Mouse (Mus musculus) heart, adult 2 months (tissue): ENCODE data around the gene Immp1l. TPM values are rescaled to one million over a fixed set of nuclear protein-coding genes. Genes with fewer than 3 reads are reported as not detected.

Source experiments
- DNase-seq, 2 experiments: peaks; one replicate each; pipeline ENCODE4 v3.0.0; 2021
- H3K27ac ChIP-seq: fragments of 200-600 bp; 2 replicates; pipeline ENCODE4 v1.8.1; 2022
- H3K27me3 ChIP-seq: fragments of 200-500 bp; 2 replicates; pipeline ENCODE4 v1.6.1; 2012; ENCODE audit warnings: mild to moderate bottlenecking, low read length, inconsistent platforms, mixed read lengths; ENCODE audit not compliant: control insufficient read depth, insufficient read depth
- H3K36me3 ChIP-seq: fragments of 200-500 bp; 2 replicates; pipeline ENCODE4 v1.6.1; 2012; ENCODE audit warnings: low read length, inconsistent platforms; ENCODE audit not compliant: control insufficient read depth, insufficient read depth
- H3K4me1 ChIP-seq: fragments of 200-500 bp; 2 replicates; pipeline ENCODE4 v1.6.1; 2011; ENCODE audit warnings: low read length; ENCODE audit not compliant: control insufficient read depth, insufficient read depth
- H3K4me3 ChIP-seq: fragments of 200-600 bp; 2 replicates; pipeline ENCODE4 v1.8.1; 2022
- H3K79me2 ChIP-seq: fragments of 200-500 bp; replicated peaks from 2 replicates; pipeline ENCODE4 v1.6.1; 2012; ENCODE audit warnings: mild to moderate bottlenecking, inconsistent platforms, low read length, moderate library complexity, mixed read lengths; ENCODE audit not compliant: control insufficient read depth, insufficient read depth
- H3K9ac ChIP-seq: fragments of 200-500 bp; 2 replicates; pipeline ENCODE4 v1.6.1; 2012; ENCODE audit warnings: low read depth, mild to moderate bottlenecking, control low read depth, inconsistent platforms, low read length, mixed read lengths
- CTCF ChIP-seq: fragments of 200-600 bp; IDR thresholded peaks from 2 replicates; pipeline ENCODE4 v1.8.1; 2022; ENCODE audit warnings: antibody characterized with exemption, mild to moderate bottlenecking, moderate library complexity
- EP300 ChIP-seq: fragments of 200-500 bp; IDR thresholded peaks from 2 replicates; pipeline ENCODE4 v1.6.1; 2011; ENCODE audit warnings: low read depth, low read length, control low read depth; ENCODE audit not compliant: insufficient read depth
- POLR2A ChIP-seq: fragments of 200-500 bp; IDR thresholded peaks from 2 replicates; pipeline ENCODE4 v1.6.1; 2011; ENCODE audit warnings: mild to moderate bottlenecking, low read depth, low read length, control low read depth; ENCODE audit not compliant: insufficient read depth
- WGBS: fragments of 180-500 bp; shearing (Covaris S2); methylation state at CpG from one replicate; pipeline ENCODE4 v1.1.7; 2018; 5-methylcytosine and 5-hydroxymethylcytosine counted together
- intact Hi-C: fragments of 180-260 bp; cut with DNase I; formaldehyde crosslinking; loops from one replicate; pipeline ENCODE4 v1.15.1; 2025
- long read RNA-seq: library from polyadenylated mRNA; stranded (forward); transcript quantifications from one replicate; pipeline ENCODE4 v2.0.0, GENCODE M21; 2021
- polyA plus RNA-seq: library from polyadenylated mRNA; depleted of rRNA; stranded (reverse); fragments of >200 nt; gene quantifications from 2 replicates; pipeline ENCODE4 v1.2.3, GENCODE M21; 2012; rRNA removed
- total RNA-seq, 2 experiments: library from RNA; stranded (reverse); gene quantifications; 2 replicates each; pipeline ENCODE4 v1.2.3; 2021

Immp1l gene
- total RNA-seq (100 to 1,000 TPM in 1 of 2 experiments, 10 to 100 TPM in 1; 91.6 to 103 TPM), polyA plus RNA-seq (37.7 and 80.5 TPM in 2 replicates)
- long read RNA-seq, transcript Immp1l-201 (7 exons, 955 nt) = major isoform, 88 of 95 reads
- long read RNA-seq, partial matches to known transcripts = 1 of 95 reads
- long read RNA-seq, other reads (novel, unspliced or antisense) = 6 of 95 reads

- DNase-seq = peak; percentile 97 to 98
- Histone ChIP-seq H3K79me2 (peaks cover 1% of the 10 kb centered on the region), H3K4me3 (peak within 1 kb of the TSS; percentile 73), H3K9ac (peak within 1 kb of the TSS; percentile 92), H3K4me1 (no peaks in the 10 kb centered on the region; the same call in 1 of the 2 replicates), H3K36me3 (no peaks in the 10 kb centered on the region; the same call in 1 of the 2 replicates), H3K27me3 (no peaks in the 10 kb centered on the region), H3K27ac (peak within 1 kb of the TSS; percentile 90)
- intact Hi-C loops = loop anchor here (5.0 to 10.0 kb wide), 3 partner anchors 98 to 289 kb away; partner anchors contain the start of gene Dnajc24
- no peak for TF ChIP-seq CTCF
- TF ChIP-seq POLR2A = peak; percentile 94
- no peak for TF ChIP-seq EP300
- under 1% methylated on average over 39 of the region's 39 CpGs for WGBS
Measured at GRCm38 (mm10) chr2:105903896-105904756, at the start of gene Immp1l, which contains the start of gene Elp4. Immp1l (plus strand) TSS chr2:105904638. Elp4 (minus strand) TSS chr2:105904564.

- H3K9ac ChIP-seq = no peak overlapping the region
- H3K36me3 ChIP-seq = no peaks in the 10 kb centered on the region; the same call in 1 of the 2 replicates
- H3K4me3 ChIP-seq = no peak overlapping the region
- peak overlapping the region; percentile 30 for H3K27ac ChIP-seq
- peaks cover 2% of the 10 kb centered on the region for H3K4me1 ChIP-seq
- intact Hi-C loops = no loop called here
- WGBS = 10% methylated on average over 2 of the region's 2 CpGs
- H3K79me2 ChIP-seq = no peaks in the 10 kb centered on the region
- H3K27me3 ChIP-seq = no peaks in the 10 kb centered on the region
- peak; percentile 23 to 47 for DNase-seq
- no peak for TF ChIP-seq EP300
Measured at GRCm38 (mm10) chr2:105854740-105855139, 49.7 kb upstream of the Immp1l start.

- no peak for TF ChIP-seq POLR2A
- no peak for TF ChIP-seq CTCF
- no peak for TF ChIP-seq EP300
- no peaks in the 10 kb centered on the region for H3K27me3 ChIP-seq
- H3K27ac ChIP-seq = no peak overlapping the region
- 96% methylated on average over 1 of the region's 1 CpGs for WGBS
- DNase-seq = no peak
- H3K36me3 ChIP-seq = no peaks in the 10 kb centered on the region
- H3K9ac ChIP-seq = no peak overlapping the region
- H3K79me2 ChIP-seq = no peaks in the 10 kb centered on the region
- H3K4me3 ChIP-seq = no peak overlapping the region
- no peaks in the 10 kb centered on the region for H3K4me1 ChIP-seq
- intact Hi-C loops = no loop called here
Measured at GRCm38 (mm10) chr2:105873403-105873802, 31.0 kb upstream of the Immp1l start.

GRCm38 (mm10) chr2:105890816-105891215 lies 13.6 kb upstream of the Immp1l start:
- Histone ChIP-seq H3K4me1 (no peaks in the 10 kb centered on the region), H3K27me3 (no peaks in the 10 kb centered on the region), H3K36me3 (no peaks in the 10 kb centered on the region), H3K4me3 (no peak overlapping the region), H3K79me2 (no peaks in the 10 kb centered on the region), H3K27ac (no peak overlapping the region), H3K9ac (no peak overlapping the region)
- TF ChIP-seq EP300 (no peak), CTCF (no peak), POLR2A (no peak)
- intact Hi-C loops = no loop called here
- no peak for DNase-seq

GRCm38 (mm10) chr2:105904757-105905146 lies 314 bp downstream of the Immp1l start:
- H3K79me2 ChIP-seq = peaks cover 1% of the 10 kb centered on the region
- H3K27ac ChIP-seq = peak overlapping the region; percentile 90
- TF ChIP-seq EP300 (no peak), POLR2A (no peak), CTCF (no peak)
- H3K4me3 ChIP-seq = peak overlapping the region; percentile 73
- H3K36me3 ChIP-seq = no peaks in the 10 kb centered on the region; the same call in 1 of the 2 replicates
- no peaks in the 10 kb centered on the region for H3K27me3 ChIP-seq
- peak overlapping the region; percentile 92 for H3K9ac ChIP-seq
- 0% methylated on average over 12 of the region's 12 CpGs for WGBS
- DNase-seq = no peak
- H3K4me1 ChIP-seq = no peaks in the 10 kb centered on the region; the same call in 1 of the 2 replicates
- intact Hi-C loops = loop anchor here (5.0 to 10.0 kb wide), 3 partner anchors 98 to 290 kb away; partner anchors contain the start of gene Dnajc24

GRCm38 (mm10) chr2:105908351-105908750 lies 3.9 kb downstream of the Immp1l start:
- H3K4me1 ChIP-seq = no peaks in the 10 kb centered on the region; the same call in 1 of the 2 replicates
- no peak for DNase-seq
- H3K27me3 ChIP-seq = no peaks in the 10 kb centered on the region
- H3K79me2 ChIP-seq = peaks cover 1% of the 10 kb centered on the region
- H3K36me3 ChIP-seq = no peaks in the 10 kb centered on the region; the same call in 1 of the 2 replicates
- no peak overlapping the region for H3K9ac ChIP-seq
- no peak overlapping the region for H3K4me3 ChIP-seq
- H3K27ac ChIP-seq = no peak overlapping the region
- TF ChIP-seq POLR2A (no peak), EP300 (no peak), CTCF (peak; percentile 51)
- intact Hi-C loops = loop anchor here (10.0 kb wide), 2 partner anchors 224 to 294 kb away; no protein-coding TSS in a partner anchor
- 91% methylated on average over 5 of the region's 5 CpGs for WGBS
